12 mouse cellular contexts compared by ENCODE assay signal in the genomic region with DNA sequence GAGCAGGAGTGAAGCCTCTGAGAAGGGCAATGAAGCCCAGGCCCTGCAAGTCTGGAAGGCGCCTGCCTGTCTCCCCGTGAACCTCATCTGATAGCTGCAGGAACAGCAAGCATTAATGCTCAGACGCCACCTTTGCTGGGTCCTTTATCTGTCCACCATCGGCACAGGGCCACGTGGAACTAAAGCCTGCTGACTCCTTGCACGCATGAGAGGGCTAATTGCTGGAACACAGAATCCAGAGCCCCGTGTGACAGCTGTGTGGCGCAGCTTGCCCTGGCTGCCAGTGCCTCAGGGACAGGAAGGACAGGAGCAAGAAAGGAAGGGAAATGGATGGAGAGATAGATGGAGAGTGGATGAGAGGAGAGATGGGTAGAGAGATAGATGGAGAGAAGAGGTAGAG. TPM values are rescaled to one million over a fixed set of nuclear protein-coding genes. Genes with fewer than 3 reads are reported as not detected.
DNase-seq lines count a peak whose midpoint lies in the region; ATAC-seq lines count a peak whose summit lies in the region.
"Had no signal": no experiment of that assay in that cellular context is flagged by ENCODE, and none has a peak within 500 bp of the region (broad histone marks: within the 10 kb centered on the region; RNA-seq: fewer than 3 reads in every experiment).

No protein-coding gene starts in this region.

- no peak overlapping the region for H3K4me3 ChIP-seq in forebrain, embryonic 14.5 days (ENCODE audit: low read depth, low read length)
- H3K4me3 ChIP-seq: intestine, embryonic 15.5 days; myocyte had no signal

- no peaks in the 10 kb centered on the region for H3K4me1 ChIP-seq in forebrain, embryonic 14.5 days (ENCODE audit: control insufficient read depth, insufficient read depth, low read length)

- ATAC-seq in forebrain, embryonic 14.5 days = no peak; the same call in 1 of the 2 replicates
- ATAC-seq: intestine, embryonic 15.5 days had no signal

- no peaks in the 10 kb centered on the region for H3K9me3 ChIP-seq in forebrain, embryonic 14.5 days (replicated peaks; ENCODE audit: control insufficient read depth, low read length)
- H3K9me3 ChIP-seq: intestine, embryonic 15.5 days had no signal

- no peak overlapping the region for H3K9ac ChIP-seq in forebrain, embryonic 14.5 days (ENCODE audit: low read length)
- H3K9ac ChIP-seq: intestine, embryonic 15.5 days; liver, embryonic 14.5 days had no signal

- WGBS in forebrain, embryonic 14.5 days = 27% methylated on average over 8 of the region's 8 CpGs

- H3K36me3 ChIP-seq in forebrain, embryonic 14.5 days (ENCODE audit: control insufficient read depth, insufficient read depth, low read length) = no peaks in the 10 kb centered on the region
- H3K36me3 ChIP-seq: intestine, embryonic 15.5 days had no signal

- no peak overlapping the region for H3K27ac ChIP-seq in forebrain, embryonic 14.5 days (ENCODE audit: low read depth, low read length)
- H3K27ac ChIP-seq: intestine, embryonic 15.5 days; liver, embryonic 14.5 days had no signal

- H3K4me2 ChIP-seq in forebrain, embryonic 14.5 days (ENCODE audit: low read length) = no peak overlapping the region
- H3K4me2 ChIP-seq: intestine, embryonic 15.5 days had no signal

- no peaks in the 10 kb centered on the region for H3K27me3 ChIP-seq in forebrain, embryonic 14.5 days (replicated peaks; ENCODE audit: control insufficient read depth, insufficient read depth, low read length)
- H3K27me3 ChIP-seq: intestine, embryonic 15.5 days had no signal

- peak; percentile 18 for DNase-seq in adrenal gland, postnatal 25 days
- DNase-seq in adrenal gland, postnatal 10 days = no peak
- DNase-seq in cerebellum, adult 11-12 months = peak; percentile 55
- peak; percentile 61 for DNase-seq in forebrain, embryonic 14.5 days (ENCODE audit: low spot score)
- DNase-seq in kidney, postnatal 4 days = peak; percentile 45 to 48
- DNase-seq in spleen, postnatal 36 days (ENCODE audit: low spot score in 2 of 2) = no peak
- no peak for DNase-seq in right cerebral cortex, postnatal 36 days (ENCODE audit: low spot score in 2 of 2)
- no peak for DNase-seq in layer of hippocampus, adult 8-10 months (ENCODE audit: low spot score in 2 of 2)
- DNase-seq: gastrocnemius, postnatal 25 days had no signal

RNA-seq across cellular contexts. Expression of a gene that starts 14.8 kb away (rescaled TPM):
- 517 and 537 TPM in 2 replicates for total RNA-seq in adrenal gland, postnatal 25 days (2021)
- total RNA-seq in adrenal gland, postnatal 10 days (2021) = 100 to 1,000 TPM; 403 to 460 TPM
- polyA plus RNA-seq in forebrain, embryonic 14.5 days (2014; fragmentation: Nextera tagmentation; extraction: Ambion mirVana) = 7.9 and 8.2 TPM in 2 replicates
- total RNA-seq in layer of hippocampus, adult 8-10 months (2022) = under 1 TPM; 0.39 to 0.89 (median 0.53) TPM
- polyA plus RNA-seq: myocyte had no signal

RNA-seq across cellular contexts. Expression of a gene that starts 52.9 kb away (rescaled TPM):
- total RNA-seq in adrenal gland, postnatal 25 days (2021) = 0.33 and 0.95 TPM in 2 replicates
- under 1 TPM in 1 of 2 experiments, not detected in 1; 0.24 TPM for total RNA-seq in adrenal gland, postnatal 10 days (2021)
- polyA plus RNA-seq in forebrain, embryonic 14.5 days (2014; fragmentation: Nextera tagmentation; extraction: Ambion mirVana) = 0.26 and 0.32 TPM in 2 replicates
- under 1 TPM; 0.27 to 0.85 (median 0.36) TPM for total RNA-seq in layer of hippocampus, adult 8-10 months (2022)
- total RNA-seq: gastrocnemius, postnatal 25 days had no signal
- polyA plus RNA-seq: myocyte had no signal

Comparison
In these comparisons a context has a peak if more than half of its experiments do, and no peak if none do; other contexts are left out.
1. DNase-seq: peak in adrenal gland, postnatal 25 days (single experiment), cerebellum, adult 11-12 months (single experiment), forebrain, embryonic 14.5 days (single experiment) and kidney, postnatal 4 days (2 of 2); none in adrenal gland, postnatal 10 days (single experiment), spleen, postnatal 36 days (0 of 2), right cerebral cortex, postnatal 36 days (0 of 2) and layer of hippocampus, adult 8-10 months (0 of 2).
2. RNA of a gene that starts 14.8 kb away (total RNA-seq): 517 to 537 TPM in adrenal gland, postnatal 25 days and 403 to 460 TPM in adrenal gland, postnatal 10 days; 0.39 to 0.89 TPM in layer of hippocampus, adult 8-10 months; every median in the first group is over 100 times any median in the second.